Mouse (Mus musculus) frontal cortex, postnatal 25 days (tissue): ENCODE results near the gene Fyttd1.
"Not testable (repeated sequence)": the region's sequence is repeated elsewhere in the genome, so short reads cannot be mapped to it uniquely, and the experiment has no call there.

Experiments used
- DNase-seq, 2 experiments: peaks; one replicate each; pipeline ENCODE4 v3.0.0; 2022; ENCODE audit warnings: low spot score in 2 of 2

Fyttd1 gene

DNA sequence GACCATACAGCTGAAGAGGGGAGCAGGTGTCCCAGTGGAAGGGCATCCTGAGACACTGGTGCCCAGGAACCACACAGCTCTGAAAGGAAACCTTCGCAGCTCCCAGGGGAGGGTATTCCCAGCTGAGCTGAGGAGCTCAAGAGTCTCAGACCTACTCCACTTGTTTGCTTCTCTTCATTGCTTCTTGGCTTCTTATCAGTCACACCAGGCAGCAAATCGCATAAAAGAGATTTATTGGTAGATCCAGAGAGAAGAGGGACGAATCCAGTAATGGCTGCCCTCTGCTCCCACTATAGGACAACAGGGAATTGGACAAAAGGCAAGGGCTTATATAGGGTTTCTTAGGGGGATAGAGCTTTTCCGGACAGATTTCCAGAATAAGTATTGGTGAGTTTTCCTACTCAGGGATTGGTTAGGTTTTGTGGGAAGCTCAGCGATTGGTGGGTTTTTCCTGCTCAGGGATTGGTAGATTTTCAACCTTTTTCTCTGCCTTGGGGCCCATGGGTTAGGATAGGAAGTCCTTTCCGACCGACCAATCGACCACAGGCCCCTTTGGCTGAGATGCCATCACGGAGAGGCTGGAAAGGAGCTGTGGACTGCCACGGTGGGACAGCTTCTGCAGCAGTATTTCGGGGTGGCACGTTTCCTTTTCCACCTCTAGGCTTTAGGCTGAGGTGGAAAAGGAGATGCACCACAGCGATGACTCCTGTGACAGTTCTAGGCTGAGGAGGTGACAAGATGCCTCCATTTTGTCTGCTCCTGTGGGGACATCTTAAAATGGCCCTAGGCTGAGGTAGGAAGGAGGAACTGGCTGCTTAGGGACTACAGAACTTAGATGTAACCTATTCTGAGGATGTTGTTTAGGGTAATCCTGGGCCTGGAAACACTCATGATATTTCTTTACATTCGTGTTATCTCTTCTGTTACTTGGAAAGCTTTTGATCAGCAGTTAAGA is 1.9 kb downstream of the Fyttd1 start:
- no peak for DNase-seq

DNA sequence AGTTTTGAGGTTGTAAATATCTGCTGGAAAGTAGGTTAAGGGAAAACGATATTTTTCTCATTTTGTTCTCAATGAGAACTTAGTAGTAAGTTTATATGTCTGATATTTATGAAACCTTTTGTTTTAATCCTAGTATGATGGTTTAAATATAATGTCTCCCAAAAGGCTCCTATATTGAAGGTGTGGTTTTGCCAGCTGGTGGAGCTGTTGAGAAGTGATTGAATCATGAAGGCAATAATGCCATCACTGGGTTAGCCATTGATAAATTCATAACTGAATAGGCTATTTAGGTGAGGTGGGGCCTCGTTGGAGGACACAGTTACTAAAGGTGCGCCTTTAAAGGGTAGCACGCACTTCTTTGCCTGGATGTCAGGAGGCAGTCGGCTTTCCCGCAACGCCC is 4.2 kb downstream of the Fyttd1 start:
- no peak for DNase-seq

DNA sequence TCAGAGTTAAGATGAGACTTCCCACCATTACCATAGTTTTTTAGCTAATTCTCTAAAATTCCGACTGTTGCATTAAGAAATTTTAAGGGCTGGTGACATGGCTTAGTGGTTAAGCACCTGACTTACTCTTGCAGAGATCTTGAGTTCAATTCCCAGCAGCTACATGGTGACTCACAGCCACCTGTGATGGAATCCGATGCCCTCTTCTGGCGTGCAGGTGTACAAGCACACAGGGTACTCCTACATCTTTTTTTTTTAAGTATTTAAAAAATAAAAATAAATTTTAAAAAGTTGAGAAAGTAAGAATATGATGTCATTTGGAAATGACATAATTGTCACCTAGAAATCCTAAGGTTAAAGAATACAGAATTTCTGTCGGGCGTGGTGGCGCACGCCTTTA is 10.7 kb downstream of the Fyttd1 start:
- DNase-seq: no peak

DNA sequence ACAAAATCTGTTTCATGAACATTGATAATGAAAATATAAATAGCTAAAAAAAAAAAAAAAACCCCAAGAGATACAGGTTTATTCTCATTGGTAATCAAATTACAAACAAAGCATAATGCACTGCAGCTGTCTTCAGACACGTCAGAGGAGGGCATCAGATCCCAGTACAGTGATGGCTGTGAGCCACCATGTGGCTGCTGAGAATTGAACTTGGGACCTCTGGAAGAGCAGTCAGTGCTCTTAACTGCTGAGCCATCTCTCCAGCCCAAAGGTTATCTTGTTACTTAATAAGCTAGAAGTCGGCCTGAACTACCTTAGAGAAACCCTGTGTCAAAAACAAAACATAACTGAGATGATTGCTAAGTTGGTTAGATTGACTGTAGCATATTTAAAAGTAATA is 12.6 kb downstream of the Fyttd1 start:
- DNase-seq: no peak

DNA sequence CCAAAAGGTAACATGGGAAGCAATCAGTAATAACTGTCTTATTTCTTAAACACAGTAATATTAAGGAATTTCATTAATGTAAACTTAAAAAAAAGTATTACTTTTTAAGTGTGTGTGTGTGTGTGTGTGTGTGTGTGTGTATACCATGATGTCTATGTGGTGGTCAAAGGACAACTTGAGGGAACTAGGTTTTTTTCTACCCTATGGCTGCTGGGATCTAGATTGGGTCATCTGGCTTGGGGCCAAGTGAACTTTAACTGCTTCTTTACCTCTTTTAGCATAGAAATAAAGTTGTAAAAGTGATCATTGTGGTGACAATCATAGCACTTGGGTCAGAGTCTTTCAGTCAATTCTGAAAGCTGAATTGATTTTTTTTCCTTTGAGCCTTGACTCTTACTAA is 18.8 kb downstream of the Fyttd1 start:
- no peak for DNase-seq

DNA sequence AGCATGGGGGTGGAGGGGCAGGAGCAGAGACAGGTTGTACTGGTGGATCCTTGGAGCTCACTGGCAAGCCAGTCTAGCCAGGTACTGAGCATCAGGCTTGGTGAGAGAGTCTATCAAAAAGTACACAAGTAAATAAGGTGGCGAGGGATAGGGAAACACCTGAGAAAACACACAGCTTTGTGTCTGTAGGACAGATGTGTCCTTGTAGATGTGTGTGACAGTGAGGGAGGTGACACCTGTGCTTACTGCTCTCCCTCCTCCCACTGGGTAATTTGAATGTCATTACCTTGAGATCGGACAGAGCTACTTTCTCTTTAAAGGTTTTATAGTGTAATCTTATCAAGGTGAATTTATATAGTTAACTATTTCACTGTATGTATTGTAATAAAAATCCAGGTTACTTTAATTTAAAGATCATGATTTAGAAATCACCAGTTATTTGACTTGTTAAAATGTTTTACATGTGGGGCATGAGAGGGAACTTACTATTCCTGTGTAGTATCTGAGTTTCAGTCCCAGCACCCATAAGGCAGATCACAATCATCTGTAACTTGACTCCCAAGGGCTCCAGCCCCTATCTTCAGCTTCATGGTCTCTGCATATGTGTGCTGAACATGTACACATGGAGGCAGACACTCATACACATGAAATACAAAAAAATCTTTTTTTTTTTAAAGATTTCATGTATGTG is 24.2 kb downstream of the Fyttd1 start:
- DNase-seq: no peak

DNA sequence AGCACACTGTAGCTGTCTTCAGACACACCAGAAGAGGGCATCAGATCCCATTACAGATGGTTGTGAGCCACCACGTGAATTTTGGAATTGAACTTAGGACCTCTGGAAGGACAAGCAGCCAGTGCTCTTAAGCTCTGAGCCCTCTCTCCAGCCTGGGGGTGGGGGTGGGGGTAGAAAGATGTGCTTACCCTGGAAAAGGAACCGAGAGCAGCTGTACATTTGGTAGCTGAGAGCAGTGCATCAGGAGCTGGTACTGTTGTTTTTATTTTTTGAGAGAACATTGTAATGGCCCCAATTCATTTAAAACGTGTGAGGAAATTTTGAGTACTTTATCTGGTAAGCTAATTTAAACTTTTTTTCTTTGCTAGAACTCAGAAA is 24.7 kb downstream of the Fyttd1 start:
- DNase-seq: no peak

DNA sequence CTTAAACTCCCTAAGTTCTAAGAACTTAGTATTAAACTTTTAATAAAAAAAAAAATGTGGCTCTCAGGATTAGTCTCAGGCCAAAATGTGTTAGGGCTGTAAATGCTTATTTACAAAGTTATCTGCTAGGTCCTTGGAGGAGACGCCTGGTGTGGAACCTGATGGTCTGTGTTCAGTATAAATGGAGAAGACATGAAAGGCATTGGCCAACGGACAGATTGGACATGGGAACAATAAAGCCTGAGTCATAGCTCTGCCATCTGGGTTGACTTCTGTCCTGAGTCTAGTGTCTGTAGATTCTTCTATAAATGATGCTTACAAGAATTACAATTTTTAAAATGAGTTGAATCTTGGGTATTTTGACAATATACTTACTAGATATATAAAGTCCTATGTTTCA is 28.9 kb downstream of the Fyttd1 start:
- no peak for DNase-seq

DNA sequence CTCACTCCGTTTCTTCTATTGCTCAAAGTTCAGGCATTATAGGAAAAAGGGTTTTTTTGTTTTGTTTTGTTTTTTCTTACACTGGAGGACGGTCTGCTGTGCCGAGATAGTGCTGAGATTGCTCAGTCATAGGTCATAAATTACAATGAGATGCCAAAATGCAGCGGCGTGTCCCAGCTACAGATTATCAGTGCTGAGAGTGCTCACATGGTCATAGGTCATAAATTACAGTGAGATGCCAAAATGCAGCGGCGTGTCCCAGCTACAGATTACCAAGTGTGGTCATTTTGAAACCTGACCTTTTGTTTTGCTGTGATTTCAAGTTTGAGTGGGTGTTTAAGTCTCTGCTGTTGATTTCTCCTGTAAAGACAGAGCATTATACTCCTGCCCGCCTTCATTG is 29.4 kb downstream of the Fyttd1 start:
- no peak for DNase-seq

DNA sequence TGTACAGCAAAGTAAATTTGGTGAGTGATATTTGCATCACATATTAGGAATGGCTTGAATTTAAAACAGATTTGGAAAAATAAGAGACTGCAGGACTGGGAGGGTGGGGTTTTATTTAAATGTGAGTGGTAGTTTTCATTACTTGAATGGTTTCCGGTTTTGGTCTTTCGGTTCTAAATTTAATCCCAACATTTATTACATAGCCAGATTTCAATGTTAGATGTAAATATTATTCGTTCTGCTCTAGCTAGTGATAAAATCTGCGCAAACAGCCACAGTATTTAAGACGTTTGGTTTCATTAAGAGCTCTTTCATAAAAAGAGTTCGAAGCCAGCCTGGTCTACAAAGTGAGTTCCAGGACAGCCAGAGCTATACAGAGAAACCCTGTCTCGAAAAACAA is 35.9 kb downstream of the Fyttd1 start:
- no peak for DNase-seq

DNA sequence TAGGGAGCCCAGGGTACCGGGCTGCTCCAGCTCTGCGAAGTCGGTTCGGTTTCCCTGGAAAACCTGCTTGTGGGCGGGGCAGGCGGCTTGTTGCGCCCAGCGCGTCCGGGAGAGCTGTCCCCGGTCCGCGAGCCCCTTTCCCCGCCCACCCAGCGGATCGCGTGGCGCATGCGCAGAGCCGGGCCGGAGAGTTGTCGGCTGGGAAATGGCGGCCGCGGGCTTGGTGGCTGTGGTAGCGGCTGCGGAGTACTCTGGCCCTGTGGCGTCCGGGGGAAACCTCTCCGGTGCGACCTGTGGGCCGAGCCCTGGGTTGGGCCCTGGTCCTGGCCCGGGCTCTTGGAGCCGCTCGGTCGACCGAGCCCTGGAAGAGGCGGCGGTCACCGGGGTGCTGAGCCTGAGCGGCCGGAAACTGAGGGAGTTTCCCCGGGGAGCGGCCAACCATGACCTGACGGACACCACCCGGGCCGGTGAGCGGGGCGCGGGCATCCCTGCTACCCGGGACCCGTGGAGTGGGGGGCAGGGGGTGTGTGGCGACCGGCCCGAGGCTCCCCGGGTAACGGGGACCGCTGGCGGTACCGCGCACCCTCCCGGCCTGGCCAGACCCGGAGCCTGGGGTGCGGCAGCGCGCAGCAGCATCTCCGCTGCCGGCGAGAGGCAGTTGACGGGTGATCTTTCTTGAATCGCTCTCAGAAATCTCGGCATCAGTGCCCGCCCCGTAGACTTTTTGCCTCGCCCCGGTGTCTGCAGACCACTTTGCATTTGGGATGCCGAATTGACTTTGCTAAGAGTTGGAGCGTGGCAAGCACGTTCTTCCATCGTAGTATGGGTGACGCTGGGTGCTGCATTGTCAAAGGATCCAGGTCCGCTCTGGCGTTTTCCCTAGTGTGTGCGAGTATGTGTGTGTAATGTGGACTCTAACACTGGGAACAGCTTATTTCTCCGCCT is 36.9 kb downstream of the Fyttd1 start, which contains the start of gene Lrch3:
Gene Lrch3 (plus strand): TSS at position 164 of the 945 bp plus-strand sequence.
- peak; percentile 67 to 90 for DNase-seq

DNA sequence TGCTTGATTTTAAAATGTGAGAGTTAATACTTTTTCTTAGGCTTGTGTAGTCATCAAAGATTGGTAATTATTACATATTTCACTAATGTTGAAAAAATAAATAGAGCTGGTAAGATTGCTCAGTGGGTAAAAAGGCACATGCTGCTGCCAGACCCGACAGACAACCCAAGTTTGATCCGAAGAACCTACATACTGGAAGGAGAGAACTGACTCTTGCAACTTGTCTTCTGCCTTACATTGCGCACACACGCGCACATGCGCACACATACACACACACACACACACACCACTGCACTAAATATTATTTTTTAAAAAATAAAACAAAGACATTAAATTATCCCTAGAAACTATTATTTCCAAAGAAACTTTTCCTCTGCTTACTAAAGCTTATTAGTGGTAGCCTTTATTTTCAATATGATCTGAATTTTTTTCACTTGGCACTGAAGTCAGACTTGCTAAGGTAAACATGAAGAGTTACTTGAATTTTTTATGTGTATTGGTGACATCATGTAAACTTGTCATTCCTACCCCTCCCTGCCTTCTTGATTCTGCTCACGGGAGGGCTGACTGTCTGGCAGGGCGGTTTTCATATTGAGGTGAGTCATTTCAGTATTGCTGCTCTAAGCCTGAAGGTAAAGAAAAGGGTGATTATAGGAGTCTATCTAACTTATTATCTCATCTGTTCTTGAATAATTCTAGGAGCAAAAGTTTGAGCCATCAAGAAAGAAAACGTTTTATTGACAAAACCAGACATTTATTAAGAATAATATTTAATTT is 38.2 kb downstream of the Fyttd1 start:
- no peak for DNase-seq

DNA sequence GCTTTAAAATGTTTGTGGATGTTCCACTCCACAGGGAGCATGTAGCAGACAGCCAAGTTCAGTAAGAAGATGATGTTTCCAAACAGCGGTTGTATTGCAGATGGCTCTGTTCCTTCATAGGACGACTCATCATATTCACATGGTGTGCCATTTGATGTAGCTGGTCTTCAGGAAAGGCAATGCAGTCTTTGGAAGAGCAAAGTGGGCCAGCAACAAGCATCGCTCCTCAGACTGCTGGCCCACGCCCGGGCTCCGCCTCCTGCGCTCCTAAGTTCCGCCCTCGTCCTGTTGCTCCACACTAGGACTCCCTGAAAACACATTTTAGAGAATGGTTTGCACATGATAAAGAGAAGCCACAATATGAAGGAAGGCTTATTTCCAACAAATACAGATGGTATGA is 49.3 kb downstream of the Fyttd1 start:
- not testable (repeated sequence) for DNase-seq

DNA sequence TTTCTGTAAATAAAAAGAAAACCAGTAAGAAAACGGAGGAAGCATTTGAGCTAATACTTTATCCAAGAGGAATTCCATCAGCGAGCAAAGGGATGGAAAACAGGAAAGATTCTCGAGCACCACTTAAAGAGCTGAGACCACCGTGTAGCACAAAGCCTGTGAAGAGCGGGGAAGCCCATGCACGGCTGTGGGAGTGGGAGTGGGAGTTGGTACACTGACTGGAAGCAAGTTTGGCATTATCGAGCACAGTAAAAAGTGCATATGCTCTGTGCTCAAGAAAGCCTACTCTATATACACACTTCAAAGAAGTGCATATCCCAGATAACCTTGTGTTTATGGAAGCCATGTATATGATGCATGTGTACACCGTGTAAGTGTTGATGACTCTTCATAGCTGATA is 49.7 kb downstream of the Fyttd1 start:
- no peak for DNase-seq

DNA sequence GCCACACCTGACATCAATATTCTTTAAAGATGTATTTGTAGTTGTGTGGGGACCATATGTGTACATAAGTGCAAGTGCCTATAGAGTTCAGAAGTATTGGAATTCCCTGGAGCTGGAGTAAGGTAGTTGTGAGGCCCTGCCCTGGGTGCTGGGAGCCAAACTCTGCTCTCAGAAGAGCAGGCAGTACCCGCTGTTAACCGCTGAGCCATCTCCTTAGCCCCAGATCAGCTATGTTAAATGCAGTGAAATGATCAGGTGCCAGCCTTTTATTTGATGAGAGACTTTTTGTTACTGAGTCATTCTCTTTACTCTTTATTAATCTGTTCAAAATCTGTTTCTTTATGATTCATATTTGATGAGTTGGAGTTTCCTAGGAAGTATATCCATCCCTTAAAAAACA is 52.6 kb downstream of the Fyttd1 start:
- no peak for DNase-seq

DNA sequence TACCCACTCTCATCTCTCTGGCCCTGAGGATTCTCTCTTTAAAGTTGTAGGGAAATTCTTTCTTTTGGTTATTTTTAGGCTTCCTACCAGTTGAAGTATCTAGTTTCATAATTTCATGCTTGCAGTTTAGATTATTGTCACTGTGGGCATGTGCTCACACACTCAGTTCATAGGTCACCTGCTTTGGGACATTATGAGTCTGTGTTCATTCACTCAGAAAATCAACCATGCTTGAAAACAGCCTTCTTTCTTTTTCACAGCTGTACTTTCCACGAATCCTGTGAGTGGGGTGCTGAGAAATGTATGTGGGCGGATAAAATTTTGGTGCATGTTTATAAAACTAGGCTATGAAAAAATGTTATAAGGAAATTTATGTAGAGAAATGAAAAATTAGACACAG is 57.2 kb downstream of the Fyttd1 start:
- DNase-seq: no peak

DNA sequence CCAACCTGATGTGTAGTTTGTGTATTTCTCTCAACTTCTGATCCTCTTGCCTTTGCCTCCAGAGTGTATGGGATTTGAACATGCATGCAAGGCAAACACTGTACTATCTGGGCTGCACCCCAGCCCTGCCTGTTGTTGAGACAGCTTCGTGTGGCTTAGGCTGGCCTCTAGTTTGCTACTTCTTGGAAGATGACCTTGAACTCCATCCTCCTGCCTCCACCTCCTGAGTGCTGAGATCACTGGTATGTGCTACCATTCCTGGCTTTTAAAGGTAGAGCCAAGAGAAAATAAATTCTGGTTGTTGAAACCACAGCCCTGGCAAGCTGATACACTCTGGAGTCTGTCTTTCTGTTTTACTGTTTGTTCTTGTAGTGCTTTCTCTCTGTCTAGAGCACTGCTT is 57.8 kb downstream of the Fyttd1 start:
- DNase-seq: no peak

DNA sequence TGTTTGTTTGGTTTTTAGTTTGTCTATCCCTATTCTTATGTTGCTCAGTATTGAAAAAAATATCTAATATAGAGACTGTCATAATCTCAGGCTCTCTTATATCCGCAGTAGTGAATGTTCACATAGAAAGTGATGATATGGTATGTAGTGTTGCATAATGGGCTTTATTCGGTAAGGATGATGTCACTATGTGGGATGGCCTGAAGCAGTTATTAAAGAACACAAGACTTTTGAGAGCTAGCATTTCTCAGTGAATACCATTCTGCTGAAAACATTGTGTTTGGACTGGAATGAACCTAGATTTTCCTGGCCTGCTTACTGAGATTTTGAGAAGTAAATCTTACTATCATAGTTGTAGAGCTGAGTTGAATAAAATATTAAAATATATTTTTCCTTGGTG is 60.1 kb downstream of the Fyttd1 start:
- DNase-seq: no peak

DNA sequence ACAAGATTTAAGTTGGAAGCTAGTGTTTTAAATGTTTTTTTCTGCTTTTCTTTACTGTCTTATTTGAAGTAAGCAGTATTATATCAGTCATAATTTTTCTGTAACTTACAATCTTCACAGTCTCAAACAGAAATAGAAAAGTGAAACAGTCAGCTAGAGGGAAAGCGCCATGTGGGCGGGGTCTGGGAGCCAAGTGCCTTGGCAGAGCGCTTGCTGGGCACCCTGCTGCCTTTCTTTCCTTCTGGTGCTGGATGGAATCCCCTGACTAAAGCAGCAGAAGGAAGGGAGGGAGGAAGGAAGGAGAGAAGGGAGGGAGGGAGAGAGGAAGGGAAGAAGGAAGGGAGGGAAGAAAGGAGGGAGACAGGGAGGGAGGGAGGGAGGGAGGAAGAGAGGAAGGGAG is 62.0 kb downstream of the Fyttd1 start:
- DNase-seq: peak; percentile 17 to 39

DNA sequence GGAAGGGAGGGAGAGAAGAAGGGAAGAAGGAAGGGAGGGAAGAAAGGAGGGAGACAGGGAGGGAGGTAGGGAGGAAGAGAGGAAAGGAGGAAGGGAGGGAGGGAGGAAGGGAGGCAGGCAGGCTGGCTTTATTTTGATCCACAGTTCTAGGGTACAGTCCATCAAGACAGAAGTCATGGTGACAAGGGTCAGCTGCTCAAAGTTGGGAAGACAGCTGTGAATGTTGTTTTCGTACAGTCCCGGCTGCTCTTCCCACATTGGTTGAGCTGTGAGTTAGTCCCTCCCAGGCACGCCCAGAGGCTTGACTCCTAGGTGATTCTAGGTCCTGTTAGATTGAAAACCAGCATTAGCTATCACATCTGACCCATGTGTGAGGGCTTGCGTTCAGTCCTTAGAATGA is 62.4 kb downstream of the Fyttd1 start:
- DNase-seq: not testable (repeated sequence)

DNA sequence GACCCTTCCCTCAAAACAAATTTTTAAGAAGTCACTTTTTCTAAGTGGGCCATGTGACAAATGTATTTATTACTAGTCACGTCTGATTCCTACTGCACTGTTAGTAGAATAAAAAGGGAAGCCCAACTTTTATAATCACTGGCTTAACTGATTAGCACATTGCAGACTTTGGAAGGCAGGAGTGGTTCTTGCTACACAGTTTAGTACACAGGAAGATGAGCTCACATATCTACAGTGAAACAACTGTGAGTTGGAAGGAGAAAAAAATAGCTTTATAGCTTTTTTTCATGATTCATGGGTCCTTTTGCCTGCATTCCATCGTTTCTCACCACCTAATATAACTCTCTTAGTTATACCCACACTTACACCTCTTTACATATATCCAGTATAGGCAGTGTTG is 63.9 kb downstream of the Fyttd1 start:
- DNase-seq: not testable (repeated sequence)
